Mouse (Mus musculus): ENCODE measurements around the gene Rin3. TPM values are rescaled to one million over a fixed set of nuclear protein-coding genes. Genes with fewer than 3 reads are reported as not detected.

Rin3 gene
- polyA plus RNA-seq, 1 experiment from 2014 or later, result 1.6 TPM

- ATAC-seq, result no peak
- no peaks in the 10 kb centered on the region for H3K4me1 ChIP-seq (ENCODE audit: control insufficient read depth, insufficient read depth, low read length)
- WGBS, result 55% methylated on average over 3 of the region's 3 CpGs
- no peaks in the 10 kb centered on the region for H3K9me3 ChIP-seq (replicated peaks; ENCODE audit: control insufficient read depth, low read length, poor library complexity, severe bottlenecking)
- H3K36me3 ChIP-seq (ENCODE audit: control insufficient read depth, insufficient read depth, low read length), result no peaks in the 10 kb centered on the region
- H3K27me3 ChIP-seq (ENCODE audit: control insufficient read depth, insufficient read depth, low read depth, low read length), result no peaks in the 10 kb centered on the region
- no peak overlapping the region for H3K27ac ChIP-seq (ENCODE audit: low read length)
- H3K4me3 ChIP-seq (ENCODE audit: low read depth, low read length), result no peak overlapping the region
- H3K4me2 ChIP-seq (ENCODE audit: low read length), result no peak overlapping the region
- H3K9ac ChIP-seq (ENCODE audit: low read depth, low read length), result no peak overlapping the region
Observed at GRCm38 (mm10) chr12:102342602-102343001, 59.8 kb downstream of the Rin3 start.

- Histone ChIP-seq H3K27ac (ENCODE audit: low read length) (no peak overlapping the region), H3K9me3 (replicated peaks; ENCODE audit: control insufficient read depth, low read length, poor library complexity, severe bottlenecking) (no peaks in the 10 kb centered on the region), H3K36me3 (ENCODE audit: control insufficient read depth, insufficient read depth, low read length) (no peaks in the 10 kb centered on the region), H3K27me3 (ENCODE audit: control insufficient read depth, insufficient read depth, low read depth, low read length) (no peaks in the 10 kb centered on the region), H3K9ac (ENCODE audit: low read depth, low read length) (no peak overlapping the region), H3K4me3 (ENCODE audit: low read depth, low read length) (no peak overlapping the region), H3K4me2 (ENCODE audit: low read length) (no peak overlapping the region), H3K4me1 (ENCODE audit: control insufficient read depth, insufficient read depth, low read length) (no peaks in the 10 kb centered on the region)
- no peak for ATAC-seq
- 84% methylated on average over 14 of the region's 14 CpGs for WGBS
Observed at GRCm38 (mm10) chr12:102345031-102345815, 62.4 kb downstream of the Rin3 start.

- no peak overlapping the region for H3K4me2 ChIP-seq (ENCODE audit: low read length)
- 0% methylated on average over 1 of the region's 1 CpGs for WGBS
- H3K27ac ChIP-seq (ENCODE audit: low read length), result no peak overlapping the region
- ATAC-seq, result no peak
- H3K4me3 ChIP-seq (ENCODE audit: low read depth, low read length), result no peak overlapping the region
- H3K4me1 ChIP-seq (ENCODE audit: control insufficient read depth, insufficient read depth, low read length), result no peaks in the 10 kb centered on the region
- no peak overlapping the region for H3K9ac ChIP-seq (ENCODE audit: low read depth, low read length)
- no peaks in the 10 kb centered on the region for H3K9me3 ChIP-seq (replicated peaks; ENCODE audit: control insufficient read depth, low read length, poor library complexity, severe bottlenecking)
- no peaks in the 10 kb centered on the region for H3K27me3 ChIP-seq (ENCODE audit: control insufficient read depth, insufficient read depth, low read depth, low read length)
- no peaks in the 10 kb centered on the region for H3K36me3 ChIP-seq (ENCODE audit: control insufficient read depth, insufficient read depth, low read length)
Observed at GRCm38 (mm10) chr12:102346507-102346906, 63.7 kb downstream of the Rin3 start.

GRCm38 (mm10) chr12:102348447-102348846 lies 65.6 kb downstream of the Rin3 start:
- Histone ChIP-seq H3K9ac (ENCODE audit: low read depth, low read length) (no peak overlapping the region), H3K4me1 (ENCODE audit: control insufficient read depth, insufficient read depth, low read length) (no peaks in the 10 kb centered on the region), H3K27me3 (ENCODE audit: control insufficient read depth, insufficient read depth, low read depth, low read length) (no peaks in the 10 kb centered on the region), H3K4me3 (ENCODE audit: low read depth, low read length) (no peak overlapping the region), H3K9me3 (replicated peaks; ENCODE audit: control insufficient read depth, low read length, poor library complexity, severe bottlenecking) (no peaks in the 10 kb centered on the region), H3K4me2 (ENCODE audit: low read length) (no peak overlapping the region), H3K36me3 (ENCODE audit: control insufficient read depth, insufficient read depth, low read length) (no peaks in the 10 kb centered on the region), H3K27ac (ENCODE audit: low read length) (no peak overlapping the region)
- WGBS, result 96% methylated on average over 6 of the region's 6 CpGs
- ATAC-seq, result no peak

- H3K9me3 ChIP-seq (replicated peaks; ENCODE audit: control insufficient read depth, low read length, poor library complexity, severe bottlenecking), result no peaks in the 10 kb centered on the region
- no peak overlapping the region for H3K27ac ChIP-seq (ENCODE audit: low read length)
- H3K9ac ChIP-seq (ENCODE audit: low read depth, low read length), result no peak overlapping the region
- WGBS, result 90% methylated on average over 1 of the region's 1 CpGs
- ATAC-seq, result no peak
- no peak overlapping the region for H3K4me3 ChIP-seq (ENCODE audit: low read depth, low read length)
- H3K4me1 ChIP-seq (ENCODE audit: control insufficient read depth, insufficient read depth, low read length), result no peaks in the 10 kb centered on the region
- no peak overlapping the region for H3K4me2 ChIP-seq (ENCODE audit: low read length)
- H3K36me3 ChIP-seq (ENCODE audit: control insufficient read depth, insufficient read depth, low read length), result no peaks in the 10 kb centered on the region
- H3K27me3 ChIP-seq (ENCODE audit: control insufficient read depth, insufficient read depth, low read depth, low read length), result no peaks in the 10 kb centered on the region
Observed at GRCm38 (mm10) chr12:102350997-102351396, 68.1 kb downstream of the Rin3 start.

- Histone ChIP-seq H3K9ac (ENCODE audit: low read depth, low read length) (no peak overlapping the region), H3K9me3 (replicated peaks; ENCODE audit: control insufficient read depth, low read length, poor library complexity, severe bottlenecking) (no peaks in the 10 kb centered on the region), H3K4me2 (ENCODE audit: low read length) (no peak overlapping the region), H3K4me3 (ENCODE audit: low read depth, low read length) (no peak overlapping the region), H3K4me1 (ENCODE audit: control insufficient read depth, insufficient read depth, low read length) (no peaks in the 10 kb centered on the region), H3K36me3 (ENCODE audit: control insufficient read depth, insufficient read depth, low read length) (no peaks in the 10 kb centered on the region), H3K27ac (ENCODE audit: low read length) (no peak overlapping the region), H3K27me3 (ENCODE audit: control insufficient read depth, insufficient read depth, low read depth, low read length) (no peaks in the 10 kb centered on the region)
- 84% methylated on average over 10 of the region's 10 CpGs for WGBS
- ATAC-seq, result no peak
Observed at GRCm38 (mm10) chr12:102354126-102354984, 71.5 kb downstream of the Rin3 start.

GRCm38 (mm10) chr12:102355784-102356183 lies 72.9 kb downstream of the Rin3 start:
- H3K9ac ChIP-seq (ENCODE audit: low read depth, low read length), result no peak overlapping the region
- no peak for ATAC-seq
- H3K9me3 ChIP-seq (replicated peaks; ENCODE audit: control insufficient read depth, low read length, poor library complexity, severe bottlenecking), result no peaks in the 10 kb centered on the region
- no peak overlapping the region for H3K4me2 ChIP-seq (ENCODE audit: low read length)
- no peaks in the 10 kb centered on the region for H3K36me3 ChIP-seq (ENCODE audit: control insufficient read depth, insufficient read depth, low read length)
- no peak overlapping the region for H3K4me3 ChIP-seq (ENCODE audit: low read depth, low read length)
- no peak overlapping the region for H3K27ac ChIP-seq (ENCODE audit: low read length)
- no peaks in the 10 kb centered on the region for H3K4me1 ChIP-seq (ENCODE audit: control insufficient read depth, insufficient read depth, low read length)
- H3K27me3 ChIP-seq (ENCODE audit: control insufficient read depth, insufficient read depth, low read depth, low read length), result no peaks in the 10 kb centered on the region

GRCm38 (mm10) chr12:102356781-102357180 lies 73.9 kb downstream of the Rin3 start:
- Histone ChIP-seq H3K9ac (ENCODE audit: low read depth, low read length) (no peak overlapping the region), H3K4me3 (ENCODE audit: low read depth, low read length) (no peak overlapping the region), H3K27me3 (ENCODE audit: control insufficient read depth, insufficient read depth, low read depth, low read length) (no peaks in the 10 kb centered on the region), H3K9me3 (replicated peaks; ENCODE audit: control insufficient read depth, low read length, poor library complexity, severe bottlenecking) (no peaks in the 10 kb centered on the region), H3K4me1 (ENCODE audit: control insufficient read depth, insufficient read depth, low read length) (no peaks in the 10 kb centered on the region), H3K27ac (ENCODE audit: low read length) (no peak overlapping the region), H3K4me2 (ENCODE audit: low read length) (no peak overlapping the region), H3K36me3 (ENCODE audit: control insufficient read depth, insufficient read depth, low read length) (no peaks in the 10 kb centered on the region)
- whole genome bisulfite sequencing, result 87% methylated on average over 1 of the region's 1 CpGs
- no peak for ATAC-seq

GRCm38 (mm10) chr12:102359390-102359789 lies 76.5 kb downstream of the Rin3 start:
- H3K9me3 ChIP-seq (replicated peaks; ENCODE audit: control insufficient read depth, low read length, poor library complexity, severe bottlenecking), result no peaks in the 10 kb centered on the region
- no peak overlapping the region for H3K9ac ChIP-seq (ENCODE audit: low read depth, low read length)
- no peak overlapping the region for H3K4me2 ChIP-seq (ENCODE audit: low read length)
- WGBS, result 91% methylated on average over 4 of the region's 4 CpGs
- no peaks in the 10 kb centered on the region for H3K4me1 ChIP-seq (ENCODE audit: control insufficient read depth, insufficient read depth, low read length)
- H3K36me3 ChIP-seq (ENCODE audit: control insufficient read depth, insufficient read depth, low read length), result no peaks in the 10 kb centered on the region
- no peak for ATAC-seq
- H3K4me3 ChIP-seq (ENCODE audit: low read depth, low read length), result no peak overlapping the region
- no peaks in the 10 kb centered on the region for H3K27me3 ChIP-seq (ENCODE audit: control insufficient read depth, insufficient read depth, low read depth, low read length)
- no peak overlapping the region for H3K27ac ChIP-seq (ENCODE audit: low read length)

Measured in midbrain, embryonic 16.5 days (tissue).